Mouse (Mus musculus) thymus, postnatal 36 days (tissue): ENCODE data around the gene Srsf10.
A peak's percentile ranks its signal among the peaks of the same experiment; 100 is the strongest.

Experiments
- DNase-seq, 2 experiments: peaks; one replicate each; pipeline ENCODE4 v3.0.0; 2022; ENCODE audit warnings: mixed read lengths in 2 of 2

The Srsf10 gene

GRCm38 (mm10) chr4:135856223-135857091 is 910 bp downstream of the Srsf10 start:
- DNase-seq = peak; percentile 43 to 67

- DNase-seq = no peak
These were observed 2.1 kb downstream of the Srsf10 start for GRCm38 (mm10) chr4:135857597-135858186.

GRCm38 (mm10) chr4:135868996-135869395 is 13.4 kb downstream of the Srsf10 start:
- DNase-seq = no peak

GRCm38 (mm10) chr4:135870227-135871023 is 14.9 kb downstream of the Srsf10 start:
- DNase-seq = no peak

- DNase-seq = no peak
These were observed 16.5 kb downstream of the Srsf10 start for GRCm38 (mm10) chr4:135872015-135872414.

- DNase-seq = no peak
These were observed 17.2 kb downstream of the Srsf10 start for GRCm38 (mm10) chr4:135872589-135873391.

- peak; percentile 89 to 92 for DNase-seq
These were observed 18.1 kb downstream of the Srsf10 start, which contains the start of gene Pnrc2 for GRCm38 (mm10) chr4:135873526-135874202. TSS of gene Pnrc2 (minus strand) at chr4:135873850.

- DNase-seq = no peak
These were observed 19.3 kb downstream of the Srsf10 start for GRCm38 (mm10) chr4:135874564-135875535.

GRCm38 (mm10) chr4:135875546-135875945 is 20.0 kb downstream of the Srsf10 start:
- DNase-seq = peak in 1 of 2 experiments; percentile 58

GRCm38 (mm10) chr4:135875991-135876582 is 20.5 kb downstream of the Srsf10 start:
- DNase-seq = peak; percentile 49 to 62

GRCm38 (mm10) chr4:135876583-135877020 is 21.1 kb downstream of the Srsf10 start:
- DNase-seq = peak; percentile 75 to 82

- no peak for DNase-seq
These were observed 22.2 kb downstream of the Srsf10 start for GRCm38 (mm10) chr4:135877742-135878141.

- no peak for DNase-seq
These were observed 23.5 kb downstream of the Srsf10 start for GRCm38 (mm10) chr4:135879021-135879420.

GRCm38 (mm10) chr4:135880018-135880417 is 24.5 kb downstream of the Srsf10 start:
- no peak for DNase-seq

GRCm38 (mm10) chr4:135880576-135880975 is 25.0 kb downstream of the Srsf10 start:
- DNase-seq = no peak

GRCm38 (mm10) chr4:135882023-135882422 is 26.5 kb downstream of the Srsf10 start:
- no peak for DNase-seq

GRCm38 (mm10) chr4:135883401-135883851 is 27.9 kb downstream of the Srsf10 start:
- no peak for DNase-seq

- DNase-seq = peak; percentile 41 to 58
These were observed 28.5 kb downstream of the Srsf10 start for GRCm38 (mm10) chr4:135883881-135884516.

- no peak for DNase-seq
These were observed 29.0 kb downstream of the Srsf10 start for GRCm38 (mm10) chr4:135884531-135884930.
